Mouse (Mus musculus) liver (tissue): ENCODE data around the gene Wdr81.
"Not testable (repeated sequence)": the region's sequence is repeated elsewhere in the genome, so short reads cannot be mapped to it uniquely, and the experiment has no call there.

Experiments
- DNase-seq: peaks from one replicate; pipeline ENCODE4 v3.0.0-alpha.2; 2020; ENCODE audit warnings: mixed read lengths

Gene Wdr81

GRCm38 (mm10) chr11:75460844-75461742, 6.6 kb upstream of the Wdr81 start, which contains the start of gene Tlcd2:
TSS of gene Tlcd2 (plus strand) at chr11:75461715.
- DNase-seq: peak; percentile 100

- peak; percentile 94 for DNase-seq
These were observed 5.8 kb upstream of the Wdr81 start for GRCm38 (mm10) chr11:75460103-75460843.

- DNase-seq: peak; percentile 58
These were observed 5.2 kb upstream of the Wdr81 start for GRCm38 (mm10) chr11:75459751-75460102.

GRCm38 (mm10) chr11:75459141-75459711, 4.7 kb upstream of the Wdr81 start:
- peak; percentile 2 for DNase-seq

- peak; percentile 32 for DNase-seq
These were observed 4.1 kb upstream of the Wdr81 start for GRCm38 (mm10) chr11:75458628-75459041.

GRCm38 (mm10) chr11:75458169-75458568, 3.7 kb upstream of the Wdr81 start:
- peak; percentile 79 for DNase-seq

GRCm38 (mm10) chr11:75456440-75456871, 1.9 kb upstream of the Wdr81 start:
- no peak for DNase-seq

GRCm38 (mm10) chr11:75455971-75456370, 1.5 kb upstream of the Wdr81 start:
- DNase-seq: not testable (repeated sequence)

- no peak for DNase-seq
These were observed 672 bp upstream of the Wdr81 start for GRCm38 (mm10) chr11:75455041-75455736.

GRCm38 (mm10) chr11:75452812-75453557, 1.5 kb downstream of the Wdr81 start:
- no peak for DNase-seq

- no peak for DNase-seq
These were observed 2.4 kb downstream of the Wdr81 start for GRCm38 (mm10) chr11:75452081-75452480.

GRCm38 (mm10) chr11:75450936-75451335, 3.6 kb downstream of the Wdr81 start:
- DNase-seq: peak; percentile 83

GRCm38 (mm10) chr11:75450304-75450908, 4.1 kb downstream of the Wdr81 start:
- peak; percentile 77 for DNase-seq

GRCm38 (mm10) chr11:75449695-75450094, 4.8 kb downstream of the Wdr81 start:
- peak; percentile 95 for DNase-seq

GRCm38 (mm10) chr11:75448575-75448974, 5.9 kb downstream of the Wdr81 start:
- peak; percentile 72 for DNase-seq

GRCm38 (mm10) chr11:75443711-75444110, 10.8 kb downstream of the Wdr81 start:
- DNase-seq: peak; percentile 64

GRCm38 (mm10) chr11:75441601-75442000, 12.9 kb downstream of the Wdr81 start:
- DNase-seq: no peak

- no peak for DNase-seq
These were observed 13.5 kb downstream of the Wdr81 start for GRCm38 (mm10) chr11:75441034-75441433.

- DNase-seq: no peak
These were observed 14.6 kb downstream of the Wdr81 start for GRCm38 (mm10) chr11:75439951-75440350.

GRCm38 (mm10) chr11:75439363-75439762, 15.2 kb downstream of the Wdr81 start, which contains the start of gene Serpinf2:
TSS of gene Serpinf2 (minus strand) at chr11:75439591.
- peak; percentile 60 for DNase-seq

GRCm38 (mm10) chr11:75438804-75439203, 15.7 kb downstream of the Wdr81 start:
- no peak for DNase-seq
